ENCODE assay signal across 35 mouse cellular contexts in the genomic region with DNA sequence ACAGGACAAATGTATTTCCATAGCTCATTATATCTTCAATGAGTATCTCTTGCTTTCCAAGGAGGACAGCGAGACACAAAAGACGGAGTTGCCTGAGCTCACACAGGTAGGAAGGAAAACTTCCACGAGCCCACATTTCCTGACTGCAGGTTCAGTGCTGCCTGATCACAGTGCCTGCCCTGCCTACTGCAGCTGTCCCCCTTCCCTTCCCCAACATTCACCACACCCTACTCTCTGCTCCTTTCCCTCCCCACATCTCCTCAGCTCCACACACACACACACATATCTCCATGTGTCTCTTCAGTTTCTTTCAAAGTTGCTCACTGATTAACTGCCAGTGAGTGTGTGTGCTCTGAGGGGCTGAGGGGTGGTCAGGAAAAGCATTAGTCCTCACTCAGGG.
"Had no signal": no experiment of that assay in that cellular context is flagged by ENCODE, and none has a peak within 500 bp of the region (broad histone marks: within the 10 kb centered on the region; RNA-seq: fewer than 3 reads in every experiment).

No protein-coding gene starts in this region.

- H3K36me3 ChIP-seq: heart, embryonic 15.5 days; hindbrain, embryonic 10.5 days; hindbrain, embryonic 12.5 days; hindbrain, embryonic 13.5 days; hindbrain, embryonic 15.5 days; intestine, embryonic 15.5 days; kidney, embryonic 15.5 days had no signal

- H3K27ac ChIP-seq: heart, adult 2 months; heart, embryonic 13.5 days; heart, embryonic 15.5 days; hindbrain, embryonic 10.5 days; hindbrain, embryonic 12.5 days; hindbrain, embryonic 13.5 days; hindbrain, embryonic 14.5 days; hindbrain, embryonic 15.5 days; hindbrain, postnatal 0 days; intestine, embryonic 15.5 days; kidney, embryonic 15.5 days; kidney, postnatal 0 days; layer of hippocampus, adult 2 months had no signal

- H3K4me2 ChIP-seq: heart, embryonic 11.5 days; heart, embryonic 12.5 days; heart, embryonic 13.5 days; heart, embryonic 15.5 days; hindbrain, embryonic 12.5 days; hindbrain, embryonic 13.5 days; hindbrain, embryonic 14.5 days; hindbrain, embryonic 15.5 days; intestine, embryonic 15.5 days; kidney, embryonic 15.5 days had no signal

- H3K9ac ChIP-seq: heart, embryonic 12.5 days; heart, embryonic 13.5 days; heart, embryonic 15.5 days; hindbrain, embryonic 12.5 days; hindbrain, embryonic 13.5 days; hindbrain, embryonic 14.5 days; hindbrain, embryonic 15.5 days; intestine, embryonic 15.5 days; kidney, embryonic 15.5 days had no signal

- H3K27me3 ChIP-seq: heart, embryonic 12.5 days; heart, embryonic 13.5 days; heart, embryonic 15.5 days; hindbrain, embryonic 12.5 days; hindbrain, embryonic 13.5 days; hindbrain, embryonic 15.5 days; intestine, embryonic 15.5 days; kidney, embryonic 15.5 days had no signal

- DNase-seq: heart, adult 18-20 months; heart, adult 2 months; heart, postnatal 10 days; heart, postnatal 14 days; heart, postnatal 4 days; kidney, adult 11 months; kidney, adult 18-20 months; kidney, adult 2 months; kidney, adult 8-10 months; kidney, adult 9 months; kidney, postnatal 10 days; kidney, postnatal 14 days; kidney, postnatal 25 days; kidney, postnatal 36 days; kidney, postnatal 4 days; layer of hippocampus, adult 9-11 months; layer of hippocampus, postnatal 36 days had no signal

- H3K4me1 ChIP-seq: hindbrain, embryonic 10.5 days; hindbrain, embryonic 12.5 days; hindbrain, embryonic 13.5 days; hindbrain, embryonic 15.5 days; intestine, embryonic 15.5 days; kidney, embryonic 15.5 days had no signal

- H3K4me3 ChIP-seq: heart, adult 2 months; heart, embryonic 12.5 days; heart, embryonic 13.5 days; heart, embryonic 15.5 days; hindbrain, embryonic 10.5 days; hindbrain, embryonic 12.5 days; hindbrain, embryonic 13.5 days; hindbrain, embryonic 15.5 days; intestine, embryonic 15.5 days; kidney, embryonic 15.5 days; layer of hippocampus, adult 2 months had no signal

- H3K9me3 ChIP-seq: heart, embryonic 12.5 days; heart, embryonic 13.5 days; heart, embryonic 15.5 days; hindbrain, embryonic 10.5 days; hindbrain, embryonic 12.5 days; hindbrain, embryonic 13.5 days; hindbrain, embryonic 15.5 days; intestine, embryonic 15.5 days; kidney, embryonic 15.5 days had no signal

- ATAC-seq: hindbrain, embryonic 16.5 days; hindbrain, postnatal 0 days; inflammation-experienced regulatory T-cells, adult 6 months; intestine, embryonic 15.5 days; intestine, embryonic 16.5 days; intestine, postnatal 0 days had no signal
